Mouse (Mus musculus) forebrain, embryonic 16.5 days (tissue): Measurements from ENCODE around the gene Trir. TPM values are rescaled to one million over a fixed set of nuclear protein-coding genes. Genes with fewer than 3 reads are reported as not detected.

Source experiments
- ATAC-seq: fragments of 200-750 bp; cut with Nextera tagmentation; 2 replicates; pipeline ENCODE4 v1.8.0; 2017; ENCODE audit warnings: mild to moderate bottlenecking, moderate library complexity
- H3K27ac ChIP-seq: fragments of 300-500 bp; sonication (generic); 2 replicates; pipeline ENCODE4 v1.5.1; 2014; ENCODE audit warnings: low read length, control low read depth
- H3K27me3 ChIP-seq: fragments of 300-500 bp; sonication (generic); replicated peaks from 2 replicates; pipeline ENCODE4 v1.6.1; 2014; ENCODE audit warnings: low read length; ENCODE audit not compliant: control insufficient read depth, insufficient read depth
- H3K36me3 ChIP-seq: fragments of 300-500 bp; sonication (generic); 2 replicates; pipeline ENCODE4 v1.6.1; 2014; ENCODE audit not compliant: control insufficient read depth, insufficient read depth
- H3K4me1 ChIP-seq: fragments of 300-500 bp; sonication (generic); replicated peaks from 2 replicates; pipeline ENCODE4 v1.6.1; 2014; ENCODE audit warnings: low read length; ENCODE audit not compliant: control insufficient read depth, insufficient read depth
- H3K4me2 ChIP-seq: fragments of 300-500 bp; sonication (generic); 2 replicates; pipeline ENCODE4 v1.6.1; 2014; ENCODE audit warnings: mild to moderate bottlenecking, low read length, control low read depth
- H3K4me3 ChIP-seq: fragments of 300-500 bp; sonication (generic); replicated peaks from 2 replicates; pipeline ENCODE4 v1.5.1; 2014; ENCODE audit warnings: mild to moderate bottlenecking, low read length, control low read depth
- H3K9ac ChIP-seq: fragments of 300-500 bp; sonication (generic); replicated peaks from 2 replicates; pipeline ENCODE4 v1.6.1; 2014; ENCODE audit warnings: low read depth, low read length, control low read depth
- H3K9me3 ChIP-seq: fragments of 300-500 bp; sonication (generic); 2 replicates; pipeline ENCODE4 v1.6.1; 2016; ENCODE audit warnings: low read length; ENCODE audit not compliant: control insufficient read depth
- WGBS: fragments of 180-500 bp; shearing (Covaris S2); extraction: QIAGEN DNeasy Blood & Tissue Kit; methylation state at CpG from one replicate; pipeline ENCODE4 v1.1.7; 2014; 5-methylcytosine and 5-hydroxymethylcytosine counted together
- polyA plus RNA-seq: library from polyadenylated mRNA; unstranded; fragments of >200 nt; fragmentation: Nextera tagmentation; extraction: Ambion mirVana; gene quantifications from 2 replicates; pipeline ENCODE4 v1.2.1, GENCODE M21; 2015

Gene Trir
- polyA plus RNA-seq, 1 experiment from 2014 or later: 108 TPM

DNA sequence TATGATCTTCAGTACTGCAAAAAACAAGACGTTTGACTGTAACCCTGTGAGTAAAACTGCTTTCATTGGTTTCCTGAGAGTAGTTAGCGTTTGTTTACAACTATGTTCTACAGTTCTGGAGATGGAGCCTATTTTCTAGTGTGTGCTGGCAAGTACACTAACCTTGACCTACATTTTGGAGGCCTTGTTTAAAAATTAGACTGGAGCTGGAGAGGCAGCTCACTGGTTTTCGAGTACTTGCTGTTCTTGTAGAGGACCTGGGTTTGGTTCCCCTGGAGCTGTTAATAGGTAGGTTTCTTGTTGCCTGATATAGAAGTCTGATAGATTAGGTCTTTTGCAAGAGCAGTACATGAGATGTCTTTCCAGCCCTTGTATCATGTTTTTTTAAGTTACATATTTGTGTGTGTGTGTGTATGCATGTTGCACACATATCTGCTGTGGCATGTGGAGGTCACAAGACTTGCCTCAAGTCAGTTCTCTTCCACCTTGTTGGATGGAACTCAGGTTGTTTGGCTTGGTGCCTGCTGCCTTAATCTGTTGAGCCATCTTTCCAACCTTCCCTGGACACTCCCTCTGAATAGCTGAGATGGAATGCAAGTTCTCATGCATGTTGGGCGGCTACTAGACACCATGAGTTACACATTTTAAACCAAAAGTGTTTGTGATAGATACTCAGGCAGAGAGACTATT, 6.1 kb downstream of the Trir start:
- no peak overlapping the region for H3K9ac ChIP-seq
- no peaks in the 10 kb centered on the region for H3K27me3 ChIP-seq
- no peak overlapping the region for H3K4me3 ChIP-seq
- no peaks in the 10 kb centered on the region for H3K9me3 ChIP-seq
- H3K27ac ChIP-seq: no peak overlapping the region
- peaks cover 17% of the 10 kb centered on the region for H3K36me3 ChIP-seq
- H3K4me2 ChIP-seq: no peak overlapping the region
- peaks cover 29% of the 10 kb centered on the region for H3K4me1 ChIP-seq
- ATAC-seq: no peak
- 88% methylated on average over 4 of the region's 4 CpGs for WGBS

DNA sequence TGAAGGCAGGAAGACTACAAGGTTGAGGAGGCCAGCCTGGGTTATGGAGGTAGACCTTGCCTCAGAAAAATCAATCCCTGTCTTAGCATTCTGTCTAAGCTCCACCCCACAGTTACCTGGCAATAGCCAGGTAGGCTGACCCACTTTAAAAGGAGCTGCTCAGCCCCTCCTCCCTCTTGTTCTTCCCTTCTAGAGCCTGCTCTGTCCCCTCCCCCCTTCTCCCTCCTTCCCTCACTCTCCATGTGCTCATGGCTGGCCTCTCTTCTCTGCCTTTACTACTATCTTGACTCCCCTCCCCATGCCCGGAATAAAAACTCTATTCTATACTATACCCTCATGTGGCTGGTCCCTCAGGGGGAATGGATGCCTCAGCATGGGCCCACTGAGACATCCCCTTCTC, 7.2 kb downstream of the Trir start:
- Histone ChIP-seq H3K4me3 (no peak overlapping the region), H3K27ac (no peak overlapping the region), H3K27me3 (no peaks in the 10 kb centered on the region), H3K36me3 (peaks cover 17% of the 10 kb centered on the region), H3K9ac (no peak overlapping the region), H3K4me1 (peaks cover 28% of the 10 kb centered on the region), H3K9me3 (no peaks in the 10 kb centered on the region), H3K4me2 (no peak overlapping the region)
- no peak for ATAC-seq
- 77% methylated on average over 1 of the region's 1 CpGs for WGBS

DNA sequence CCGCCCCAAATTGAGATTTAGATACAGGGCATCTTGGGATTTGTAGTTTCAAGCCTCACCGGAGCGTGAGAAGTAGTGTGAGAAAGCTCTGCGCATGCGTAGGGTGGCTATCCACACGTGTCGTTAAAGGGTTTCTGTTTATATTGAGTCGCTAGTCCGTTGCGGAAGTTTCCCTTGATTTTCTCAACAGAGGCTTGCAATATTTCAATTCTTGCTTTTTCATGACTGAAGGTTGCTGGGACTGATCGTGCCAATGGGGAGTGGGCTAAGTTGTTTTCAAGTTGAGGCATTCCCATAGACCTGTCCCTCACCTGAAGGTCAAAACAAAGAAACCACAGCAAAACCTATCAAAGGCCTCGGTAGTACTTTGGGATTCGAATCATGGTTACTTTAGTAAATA, 8.1 kb downstream of the Trir start:
- Histone ChIP-seq H3K36me3 (peaks cover 17% of the 10 kb centered on the region), H3K9ac (no peak overlapping the region), H3K27ac (no peak overlapping the region), H3K27me3 (no peaks in the 10 kb centered on the region), H3K4me2 (peak overlapping the region; percentile 85), H3K4me1 (peaks cover 26% of the 10 kb centered on the region), H3K9me3 (no peaks in the 10 kb centered on the region), H3K4me3 (peak overlapping the region; percentile 80)
- 6% methylated on average over 13 of the region's 13 CpGs for WGBS
- ATAC-seq: no peak

DNA sequence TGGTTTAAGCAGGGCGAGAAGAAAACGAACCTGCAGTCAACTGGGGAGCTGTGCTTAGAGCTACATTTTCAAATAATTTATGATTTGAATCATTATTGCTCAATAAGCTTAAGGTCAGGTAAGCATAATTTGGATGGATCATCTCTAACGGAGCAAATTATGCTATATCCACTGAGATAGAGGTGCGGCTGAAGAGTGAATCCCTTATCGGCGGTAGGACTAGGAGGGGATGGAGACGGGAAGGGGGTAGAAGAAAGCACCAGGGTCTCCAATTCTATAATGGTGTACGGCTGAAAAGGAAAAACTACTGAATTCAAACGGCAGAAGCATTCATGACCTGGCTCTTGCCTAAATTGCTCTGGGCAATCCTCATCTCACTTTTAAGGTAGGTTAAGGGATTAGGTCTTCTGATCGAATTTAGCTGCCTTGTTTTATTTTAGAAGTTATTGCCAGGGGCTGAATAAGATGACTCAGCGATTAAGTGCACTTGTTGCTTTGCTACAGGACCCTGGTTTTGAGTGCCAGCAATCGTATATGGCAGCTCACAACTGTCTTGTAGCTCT, 8.6 kb downstream of the Trir start:
- H3K9me3 ChIP-seq: no peaks in the 10 kb centered on the region
- H3K27ac ChIP-seq: no peak overlapping the region
- H3K36me3 ChIP-seq: peaks cover 15% of the 10 kb centered on the region
- H3K9ac ChIP-seq: peak overlapping the region; percentile 72; the same call in 1 of the 2 replicates
- 6% methylated on average over 12 of the region's 12 CpGs for WGBS
- peak overlapping the region; percentile 80 for H3K4me3 ChIP-seq
- no peaks in the 10 kb centered on the region for H3K27me3 ChIP-seq
- no peak for ATAC-seq
- peak overlapping the region; percentile 85 for H3K4me2 ChIP-seq
- peaks cover 26% of the 10 kb centered on the region for H3K4me1 ChIP-seq

DNA sequence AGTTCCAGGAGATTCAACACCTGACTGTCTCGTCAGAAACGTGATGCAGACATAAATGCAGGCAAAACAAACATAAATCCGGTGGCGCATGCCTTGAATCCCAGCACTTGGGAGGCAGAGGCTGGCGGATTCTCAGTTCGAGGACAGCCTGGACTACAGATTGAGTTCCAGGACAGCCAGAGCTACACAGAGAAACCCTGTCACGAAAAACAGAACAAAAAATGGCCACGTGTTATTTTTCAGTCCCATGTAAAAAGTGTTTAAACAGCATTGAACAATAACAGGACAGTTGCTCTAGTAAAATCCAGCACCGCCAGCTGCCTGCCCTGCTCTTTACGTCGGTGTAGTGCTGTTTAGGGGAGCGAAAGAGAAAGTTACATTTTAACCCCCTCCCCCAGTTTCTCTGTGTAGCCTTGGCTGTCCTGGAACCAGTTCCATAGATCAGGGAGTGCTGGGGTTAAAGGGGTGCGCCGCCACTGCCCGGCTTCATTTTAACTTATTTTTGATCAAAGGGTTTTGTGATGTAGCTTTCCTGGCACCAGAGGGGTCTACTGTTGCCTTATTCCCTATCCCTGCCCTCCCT, 9.2 kb downstream of the Trir start:
- Histone ChIP-seq H3K4me1 (peaks cover 26% of the 10 kb centered on the region), H3K9ac (peak overlapping the region; percentile 72), H3K4me3 (peak overlapping the region; percentile 80), H3K4me2 (peak overlapping the region; percentile 85), H3K9me3 (no peaks in the 10 kb centered on the region), H3K27me3 (no peaks in the 10 kb centered on the region), H3K36me3 (peaks cover 16% of the 10 kb centered on the region), H3K27ac (peak overlapping the region; percentile 86)
- peak; percentile 9 for ATAC-seq
- WGBS: under 1% methylated on average over 15 of the region's 15 CpGs

DNA sequence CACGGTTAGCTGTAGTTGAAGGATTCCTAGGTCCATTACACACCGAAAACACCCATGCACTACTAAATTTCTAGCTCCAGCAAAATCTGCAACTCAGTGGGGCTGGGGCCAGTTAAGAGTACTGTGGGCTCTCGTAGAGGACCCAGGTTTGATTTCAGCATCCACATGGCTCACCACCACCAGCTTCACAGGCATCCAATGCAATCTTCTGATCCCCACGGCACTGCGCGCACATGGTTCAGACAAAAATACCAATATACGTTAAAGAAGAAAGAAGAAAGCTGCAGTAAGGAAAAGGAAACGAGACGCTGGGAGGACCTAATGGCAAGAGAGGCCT, 9.7 kb downstream of the Trir start:
- Histone ChIP-seq H3K4me1 (peaks cover 26% of the 10 kb centered on the region), H3K36me3 (peaks cover 14% of the 10 kb centered on the region), H3K9me3 (no peaks in the 10 kb centered on the region), H3K9ac (peak overlapping the region; percentile 72), H3K4me3 (peak overlapping the region; percentile 80), H3K27me3 (no peaks in the 10 kb centered on the region), H3K27ac (peak overlapping the region; percentile 86), H3K4me2 (peak overlapping the region; percentile 85)
- peak; percentile 46 for ATAC-seq
- 0% methylated on average over 9 of the region's 9 CpGs for WGBS

DNA sequence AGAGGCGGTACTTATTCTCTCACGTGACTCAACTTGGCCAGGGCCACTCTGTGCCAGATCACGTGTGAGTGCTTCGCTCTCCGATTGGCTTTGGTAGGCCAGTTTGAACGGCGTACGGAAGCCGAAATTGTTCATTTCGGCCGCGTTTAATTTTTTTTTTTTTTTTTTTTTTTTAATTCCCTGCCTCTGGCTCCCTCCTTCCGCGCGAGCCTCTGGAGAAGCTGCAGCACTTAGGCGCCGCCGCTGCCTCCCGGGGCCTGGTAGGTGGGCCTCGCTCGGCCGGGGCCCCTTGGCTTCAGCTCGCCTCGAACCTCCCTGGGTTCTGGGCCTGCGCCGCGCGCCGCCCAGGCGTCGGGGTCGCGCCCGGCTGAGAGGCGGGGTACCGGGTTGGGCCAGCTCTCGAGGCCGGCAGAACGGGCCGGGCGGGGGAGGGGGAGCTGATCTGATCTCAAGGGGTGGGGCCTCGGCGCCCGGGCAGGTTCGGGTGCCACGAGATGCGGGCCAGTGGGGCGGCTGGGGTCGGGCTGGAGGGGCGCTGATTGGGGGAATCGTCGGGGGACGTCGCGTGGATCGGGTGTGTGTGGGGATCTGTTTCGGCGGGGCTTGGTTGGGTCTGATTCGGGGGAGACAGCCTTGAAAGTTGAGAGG, 10.2 kb downstream of the Trir start, which contains the start of gene Tnpo2:
Gene Tnpo2 (plus strand): TSS at position 198 of the 648 bp plus-strand sequence.
- Histone ChIP-seq H3K27me3 (no peaks in the 10 kb centered on the region), H3K4me2 (peak within 1 kb of the TSS; percentile 97), H3K27ac (peak within 1 kb of the TSS; percentile 99), H3K4me1 (peaks cover 26% of the 10 kb centered on the region), H3K9me3 (no peaks in the 10 kb centered on the region), H3K9ac (peak within 1 kb of the TSS; percentile 91), H3K36me3 (peaks cover 12% of the 10 kb centered on the region), H3K4me3 (peak within 1 kb of the TSS; percentile 80)
- under 1% methylated on average over 59 of the region's 59 CpGs for WGBS
- peak; percentile 89 for ATAC-seq

DNA sequence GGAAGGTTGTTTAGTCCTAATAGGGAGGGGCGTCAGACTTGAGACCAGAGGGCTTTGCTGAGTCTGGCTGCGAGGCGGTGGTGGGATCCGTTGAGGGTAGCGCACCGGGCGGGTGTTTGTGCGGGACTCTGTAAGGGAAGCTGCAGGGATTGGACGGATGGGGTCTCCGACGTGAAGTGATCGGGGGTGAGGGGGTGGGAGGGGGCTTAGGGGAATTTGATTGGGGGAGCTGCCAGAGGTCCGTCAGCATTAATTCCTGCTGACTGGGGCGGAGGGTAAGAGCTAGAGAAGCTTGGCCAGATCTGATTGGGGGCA, 10.7 kb downstream of the Trir start:
- peak overlapping the region; percentile 91 for H3K9ac ChIP-seq
- H3K4me1 ChIP-seq: peaks cover 26% of the 10 kb centered on the region
- H3K27ac ChIP-seq: peak overlapping the region; percentile 99
- WGBS: 0% methylated on average over 14 of the region's 14 CpGs
- no peaks in the 10 kb centered on the region for H3K27me3 ChIP-seq
- peak overlapping the region; percentile 97 for H3K4me2 ChIP-seq
- H3K4me3 ChIP-seq: peak overlapping the region; percentile 80
- ATAC-seq: peak; percentile 54
- no peaks in the 10 kb centered on the region for H3K9me3 ChIP-seq
- peaks cover 10% of the 10 kb centered on the region for H3K36me3 ChIP-seq
